Mouse (Mus musculus): ENCODE results near the gene Cfap97.

DNA sequence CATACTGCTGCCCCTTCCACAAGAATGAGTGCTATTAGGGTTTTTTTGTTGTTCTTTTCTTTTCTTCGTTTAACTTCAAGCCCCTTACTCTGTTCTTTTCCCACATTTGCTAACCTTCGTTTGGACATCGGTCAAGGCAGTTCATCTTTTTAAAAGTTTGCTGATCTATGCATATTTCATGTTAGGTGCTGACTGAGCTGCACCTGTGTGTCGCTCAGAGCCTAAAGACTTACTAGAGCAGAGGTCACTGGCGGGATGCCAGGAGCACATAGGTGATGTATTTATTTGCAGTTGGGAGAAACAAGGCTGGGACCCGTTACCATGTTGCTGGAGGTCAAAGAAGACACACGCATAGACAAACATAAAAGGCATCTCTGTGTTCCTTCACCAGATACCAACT, 60.6 kb downstream of the Cfap97 start:
- no peak for TF ChIP-seq POLR2A (IDR thresholded peaks at IDR 0.05; ENCODE audit: extremely low read depth, insufficient read depth, low read length)
- TF ChIP-seq CTCF (IDR thresholded peaks at IDR 0.05; ENCODE audit: low read depth, low read length), result no peak

All from liver, adult 2 months (tissue).